In genomic region chr3:96812395-96813091, GRCm38 (mm10) we compare ENCODE assay signal across 8 mouse cellular contexts. TPM values are rescaled to one million over a fixed set of nuclear protein-coding genes. Genes with fewer than 3 reads are reported as not detected.
DNase-seq lines count a peak whose midpoint lies in the region; ATAC-seq and TF ChIP-seq lines count a peak whose summit lies in the region.

No protein-coding gene starts in this region.

- 46% methylated on average over 20 of the region's 20 CpGs for WGBS in hindbrain, embryonic 11.5 days

- H3K27me3 ChIP-seq in hindbrain, embryonic 11.5 days (ENCODE audit: control insufficient read depth, insufficient read depth, low read length), result no peaks in the 10 kb centered on the region

- H3K27ac ChIP-seq in ES-E14 (ENCODE audit: insufficient read depth, low read depth, low read length, poor library complexity, severe bottlenecking), result no peak overlapping the region
- H3K27ac ChIP-seq in hindbrain, embryonic 11.5 days (ENCODE audit: low read depth, low read length), result no peak overlapping the region

- in situ Hi-C loops in ES-E14 (cut with MboI; ENCODE audit: low sequenced_read_pairs in 2 of 2, unreplicated experiment in 2 of 2), result no loop called here

- no peak overlapping the region for H3K4me2 ChIP-seq in hindbrain, embryonic 11.5 days (replicated peaks; ENCODE audit: low read depth, low read length)

- H3K4me3 ChIP-seq in ES-E14 (ENCODE audit: insufficient read depth in 1 of 2, low read depth in 1 of 2, low read length in 2 of 2, poor library complexity in 1 of 2, severe bottlenecking in 1 of 2), result no peak overlapping the region
- no peak overlapping the region for H3K4me3 ChIP-seq in hindbrain, embryonic 11.5 days (ENCODE audit: low read depth, low read length)

- peaks cover 0 to 21% of the 10 kb centered on the region in 2 experiments; a peak in 2 of 4 replicates for H3K4me1 ChIP-seq in ES-E14 (ENCODE audit: control insufficient read depth in 2 of 2, insufficient read depth in 2 of 2, low read length in 2 of 2, poor library complexity in 1 of 2)
- H3K4me1 ChIP-seq in hindbrain, embryonic 11.5 days (replicated peaks; ENCODE audit: control insufficient read depth, insufficient read depth, low read length), result no peaks in the 10 kb centered on the region

- ATAC-seq in cerebellum, adult (ENCODE audit: insufficient number of reproducible peaks, low FRiP score, low TSS enrichment), result peak; percentile 75; the same call in 1 of the 2 replicates
- ATAC-seq in hindbrain, embryonic 11.5 days (ENCODE audit: low FRiP score), result no peak

- H3K36me3 ChIP-seq in ES-E14 (ENCODE audit: control insufficient read depth, insufficient read depth, low read length, poor library complexity, severe bottlenecking), result no peaks in the 10 kb centered on the region
- no peaks in the 10 kb centered on the region for H3K36me3 ChIP-seq in hindbrain, embryonic 11.5 days (ENCODE audit: control insufficient read depth, insufficient read depth, low read length)

- peak; percentile 83 for DNase-seq in ES-E14 (ENCODE audit: low read depth, low spot score)
- peak; percentile 27 to 91 for DNase-seq in frontal cortex, adult 2 months (ENCODE audit: extremely low spot score in 1 of 2, low spot score in 1 of 2)
- DNase-seq in hindbrain, embryonic 11.5 days (ENCODE audit: low spot score), result peak; percentile 83
- DNase-seq in layer of hippocampus, postnatal 10 days (ENCODE audit: low spot score in 2 of 2), result peak; percentile 83 to 86
- DNase-seq in lung, postnatal 14 days, result peak; percentile 94
- peak; percentile 82 for DNase-seq in retina, postnatal 1 day
- peak; percentile 98 for DNase-seq in thymus, postnatal 4 days

- no peak overlapping the region for H3K9ac ChIP-seq in ES-E14 (ENCODE audit: insufficient read depth, low read depth, low read length, poor library complexity, severe bottlenecking)
- no peak overlapping the region for H3K9ac ChIP-seq in hindbrain, embryonic 11.5 days (ENCODE audit: low read depth, low read length)

- no peaks in the 10 kb centered on the region for H3K9me3 ChIP-seq in ES-E14 (ENCODE audit: control insufficient read depth, insufficient read depth, low read depth, low read length)
- H3K9me3 ChIP-seq in hindbrain, embryonic 11.5 days (ENCODE audit: control insufficient read depth, low read length), result no peaks in the 10 kb centered on the region

TF ChIP-seq in ES-E14, 5 proteins besides CTCF, POLR2A, EP300 and RAD21:
- TF ChIP-seq ZNF384 (IDR thresholded peaks at IDR 0.05; ENCODE audit: low read depth, low read length) (0 out of 2 replicates have a peak, but pooled peaks have one; percentile 29), HCFC1 (IDR thresholded peaks at IDR 0.05; ENCODE audit: borderline replicate concordance, insufficient read depth, low read length) (no peak), ZC3H11A (IDR thresholded peaks at IDR 0.05; ENCODE audit: borderline replicate concordance, low read depth, low read length) (no peak)

RNA-seq across cellular contexts. Expression of gene Pdzk1, which starts 16.5 kb away (rescaled TPM):
- 1.6 and 3.0 TPM in 2 replicates for total RNA-seq in ES-E14 (2012; rRNA removed)
- polyA plus RNA-seq in frontal cortex, adult 2 months (2012; rRNA removed), result 0.32 and 0.36 TPM in 2 replicates
- not detected in 2 replicates for polyA plus RNA-seq in hindbrain, embryonic 11.5 days (2014; fragmentation: Nextera tagmentation; extraction: Ambion mirVana)
- under 1 TPM; 0.14 to 0.25 TPM for total RNA-seq in layer of hippocampus, postnatal 10 days (2021)

RNA-seq across cellular contexts. Expression of gene Cd160, which starts 16.6 kb away (rescaled TPM):
- total RNA-seq in ES-E14 (2012; rRNA removed), result 0.21 and 0.36 TPM in 2 replicates
- 0.06 TPM in 1 of 2 replicates, not detected in the other for polyA plus RNA-seq in frontal cortex, adult 2 months (2012; rRNA removed)
- 0.18 and 0.20 TPM in 2 replicates for polyA plus RNA-seq in hindbrain, embryonic 11.5 days (2014; fragmentation: Nextera tagmentation; extraction: Ambion mirVana)
- total RNA-seq in layer of hippocampus, postnatal 10 days (2021), result not detected
